Mouse (Mus musculus): ENCODE data around the gene Cacng3. TPM values are rescaled to one million over a fixed set of nuclear protein-coding genes. Genes with fewer than 3 reads are reported as not detected.

The Cacng3 gene
- polyA plus RNA-seq, 1 experiment from 2014 or later = 0.10 TPM

DNA sequence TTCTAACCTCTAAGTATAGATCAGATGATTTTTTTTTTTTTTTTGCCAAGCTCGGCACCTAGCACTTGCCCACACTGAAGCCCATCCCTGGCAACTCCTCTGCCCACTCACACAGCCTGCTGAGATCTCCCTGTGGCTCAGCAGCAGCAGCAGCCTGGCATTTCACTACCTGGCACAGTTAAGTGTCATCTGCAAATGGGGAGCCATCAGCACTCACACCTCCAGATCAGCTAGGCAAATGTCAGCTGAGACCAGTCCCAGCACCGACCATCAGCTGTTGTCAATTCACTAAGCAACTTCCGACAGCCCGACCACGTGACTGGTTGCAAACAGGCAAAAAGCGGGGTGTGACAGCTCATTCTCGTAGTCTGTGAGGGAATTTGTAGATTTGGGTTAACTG is 109.3 kb downstream of the Cacng3 start:
- 62% methylated on average over 7 of the region's 7 CpGs for WGBS
- Histone ChIP-seq H3K36me3 (no peaks in the 10 kb centered on the region), H3K9ac (no peak overlapping the region), H3K9me3 (replicated peaks) (no peaks in the 10 kb centered on the region; the same call in 1 of the 2 replicates), H3K4me1 (replicated peaks) (no peaks in the 10 kb centered on the region), H3K4me2 (no peak overlapping the region), H3K27me3 (no peaks in the 10 kb centered on the region), H3K27ac (no peak overlapping the region), H3K4me3 (no peak overlapping the region)
- no peak for ATAC-seq (replicated peaks; ENCODE audit: insufficient number of reproducible peaks, insufficient read depth, low FRiP score, low read depth)

GRCm38 (mm10) chr7:122789929-122790328 is 119.6 kb downstream of the Cacng3 start:
- H3K9me3 ChIP-seq (replicated peaks) = no peaks in the 10 kb centered on the region

DNA sequence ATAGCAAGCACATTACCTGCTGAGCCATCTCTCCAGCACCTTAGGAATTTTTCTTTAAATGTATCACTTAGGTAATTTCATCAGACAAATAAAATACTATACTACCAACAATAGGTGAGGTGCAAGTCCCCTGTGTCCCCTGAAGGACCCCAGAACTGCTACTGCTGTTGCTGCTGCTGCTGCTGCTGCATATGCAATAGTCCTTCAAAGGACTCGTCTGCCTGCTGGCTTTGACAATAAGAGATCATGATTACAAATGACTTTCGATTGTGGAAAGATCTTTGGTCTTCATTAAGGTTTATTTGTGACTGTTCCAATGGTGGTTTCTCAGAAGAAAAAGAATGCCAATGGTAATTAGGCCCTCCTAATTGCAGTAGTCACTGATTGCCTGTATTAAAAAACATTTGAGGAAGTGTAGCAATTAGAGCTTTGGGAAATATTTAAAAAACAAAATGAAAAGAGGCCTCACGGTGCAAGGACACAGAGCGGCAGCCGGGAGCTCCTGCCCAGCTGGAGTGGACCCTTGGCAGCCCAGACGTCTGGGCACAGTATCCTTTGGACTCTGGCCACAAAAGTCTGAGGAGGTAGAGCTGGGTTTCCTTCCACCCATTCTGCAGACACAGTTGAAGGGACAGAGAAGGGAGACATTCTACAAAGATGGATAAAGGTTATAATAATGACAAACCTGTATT is 123.5 kb downstream of the Cacng3 start:
- Histone ChIP-seq H3K4me3 (no peak overlapping the region), H3K36me3 (no peaks in the 10 kb centered on the region), H3K27me3 (no peaks in the 10 kb centered on the region), H3K27ac (no peak overlapping the region), H3K4me1 (replicated peaks) (no peaks in the 10 kb centered on the region), H3K4me2 (no peak overlapping the region), H3K9ac (no peak overlapping the region), H3K9me3 (replicated peaks) (no peaks in the 10 kb centered on the region)
- no peak for ATAC-seq (replicated peaks; ENCODE audit: insufficient number of reproducible peaks, insufficient read depth, low FRiP score, low read depth)
- WGBS = 55% methylated on average over 6 of the region's 6 CpGs

More at GRCm38 (mm10) chr7:122789929-122790328, 119.6 kb downstream of the Cacng3 start:
- Histone ChIP-seq H3K4me2 (no peak overlapping the region), H3K4me3 (no peak overlapping the region), H3K36me3 (no peaks in the 10 kb centered on the region), H3K27me3 (no peaks in the 10 kb centered on the region), H3K4me1 (replicated peaks) (no peaks in the 10 kb centered on the region), H3K27ac (no peak overlapping the region), H3K9ac (no peak overlapping the region)
- no peak for ATAC-seq (replicated peaks; ENCODE audit: insufficient number of reproducible peaks, insufficient read depth, low FRiP score, low read depth)
- 85% methylated on average over 7 of the region's 7 CpGs for WGBS

DNA sequence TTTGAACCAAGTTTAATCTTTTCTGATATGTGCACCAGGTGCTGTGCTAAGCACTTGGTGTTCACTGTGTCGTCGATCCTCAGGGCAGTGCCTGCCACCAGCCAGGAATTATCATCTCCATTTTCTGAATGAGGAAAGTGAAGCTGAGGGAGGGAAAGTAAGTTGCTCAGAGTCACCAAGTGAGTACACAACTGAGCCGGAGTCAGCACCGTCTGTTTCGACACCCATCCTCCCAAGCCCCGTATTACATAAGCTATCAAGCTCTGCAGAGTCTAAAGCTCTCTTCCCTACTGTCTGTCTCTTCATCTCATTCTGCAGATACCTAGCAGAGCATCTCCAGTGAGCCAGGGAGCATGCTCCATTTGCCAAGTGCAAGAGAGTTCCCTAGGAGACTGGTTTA is 124.8 kb downstream of the Cacng3 start:
- Histone ChIP-seq H3K9me3 (replicated peaks) (no peaks in the 10 kb centered on the region), H3K4me2 (no peak overlapping the region), H3K9ac (no peak overlapping the region), H3K4me3 (no peak overlapping the region), H3K4me1 (replicated peaks) (no peaks in the 10 kb centered on the region), H3K36me3 (no peaks in the 10 kb centered on the region), H3K27ac (no peak overlapping the region), H3K27me3 (no peaks in the 10 kb centered on the region)
- ATAC-seq (replicated peaks; ENCODE audit: insufficient number of reproducible peaks, insufficient read depth, low FRiP score, low read depth) = no peak
- WGBS = 74% methylated on average over 6 of the region's 6 CpGs

DNA sequence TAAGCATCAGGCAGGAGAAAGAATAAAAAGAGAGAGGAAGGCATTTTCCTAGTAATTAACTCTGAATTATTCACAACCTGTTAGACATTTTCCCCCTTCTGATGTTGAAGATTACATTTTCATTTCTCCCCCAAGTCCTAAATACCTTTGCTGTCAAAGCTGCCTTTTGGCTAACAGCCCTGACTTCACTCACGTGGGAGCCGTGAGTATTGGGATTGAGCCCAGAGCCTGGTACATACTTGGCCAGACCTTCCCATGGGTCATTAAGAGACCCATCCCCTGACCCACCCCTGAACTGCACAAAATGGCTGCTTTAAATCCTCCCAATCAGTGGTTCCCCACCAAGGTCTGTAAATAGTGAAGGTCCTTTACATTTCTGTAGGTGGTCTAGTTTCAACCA is 130.5 kb downstream of the Cacng3 start:
- no peaks in the 10 kb centered on the region for H3K36me3 ChIP-seq
- H3K4me2 ChIP-seq = no peak overlapping the region
- no peaks in the 10 kb centered on the region; the same call in 1 of the 2 replicates for H3K27me3 ChIP-seq
- H3K9me3 ChIP-seq (replicated peaks) = no peaks in the 10 kb centered on the region
- no peak overlapping the region for H3K4me3 ChIP-seq
- WGBS = 42% methylated on average over 2 of the region's 2 CpGs
- no peak overlapping the region for H3K27ac ChIP-seq
- ATAC-seq (replicated peaks; ENCODE audit: insufficient number of reproducible peaks, insufficient read depth, low FRiP score, low read depth) = no peak
- no peak overlapping the region for H3K9ac ChIP-seq
- peaks cover 10% of the 10 kb centered on the region for H3K4me1 ChIP-seq (replicated peaks)

DNA sequence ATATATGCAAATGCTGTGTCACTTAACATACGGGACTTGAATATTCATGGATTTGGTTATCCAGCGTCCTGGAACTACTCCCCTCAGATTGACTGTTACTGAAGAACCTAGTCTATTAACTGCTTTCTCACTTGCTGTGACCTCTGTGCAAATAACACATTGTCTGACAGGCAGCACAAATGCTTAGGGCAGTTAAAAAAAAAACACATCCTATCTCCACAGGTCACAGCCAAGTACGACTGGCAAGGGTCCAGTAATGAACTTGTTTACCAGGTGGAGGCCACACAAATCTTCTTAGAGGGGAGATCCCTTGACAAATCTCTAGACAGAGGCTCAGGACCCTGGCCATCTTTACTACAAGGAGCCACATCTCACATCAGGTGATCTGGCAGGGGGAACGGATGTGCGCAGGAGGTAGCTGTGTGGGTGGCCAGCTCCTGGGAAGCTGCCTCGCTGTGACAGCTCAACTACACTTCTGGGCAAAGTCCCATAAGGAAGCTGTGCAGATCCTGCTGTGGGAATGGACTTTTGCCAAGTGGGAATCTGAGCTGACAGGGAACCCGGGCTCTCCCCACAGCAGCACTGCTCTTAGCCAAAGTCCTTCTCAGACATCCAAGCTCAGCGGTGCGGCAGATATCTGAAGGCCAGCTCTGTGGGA is 133.7 kb downstream of the Cacng3 start:
- Histone ChIP-seq H3K27ac (peak overlapping the region; percentile 31), H3K4me1 (replicated peaks) (peaks cover 10% of the 10 kb centered on the region), H3K36me3 (no peaks in the 10 kb centered on the region), H3K9ac (no peak overlapping the region), H3K9me3 (replicated peaks) (no peaks in the 10 kb centered on the region), H3K27me3 (no peaks in the 10 kb centered on the region; the same call in 1 of the 2 replicates), H3K4me3 (no peak overlapping the region), H3K4me2 (peak overlapping the region; percentile 21; the same call in 1 of the 2 replicates)
- ATAC-seq (replicated peaks; ENCODE audit: insufficient number of reproducible peaks, insufficient read depth, low FRiP score, low read depth) = peak; percentile 76
- 38% methylated on average over 9 of the region's 9 CpGs for WGBS

DNA sequence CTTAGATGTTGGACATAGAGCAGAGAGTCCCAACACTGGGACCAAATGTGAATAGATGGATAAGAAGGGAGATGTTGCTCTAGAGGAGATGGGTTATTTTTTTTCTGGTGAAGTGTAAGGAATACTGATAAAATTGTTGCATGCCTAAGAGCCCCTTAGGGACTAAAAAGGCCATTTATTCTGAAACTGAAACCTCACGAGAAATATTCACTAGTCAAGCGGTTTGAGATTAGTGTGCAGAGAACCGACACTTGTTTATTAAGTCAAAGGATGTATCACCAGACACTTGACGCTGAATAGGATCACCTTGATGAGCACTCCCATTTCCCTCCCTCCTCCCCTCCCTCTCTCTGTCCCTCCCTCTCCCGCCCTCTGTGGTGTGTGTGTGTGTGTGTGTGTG is 136.2 kb downstream of the Cacng3 start:
- no peak overlapping the region for H3K27ac ChIP-seq

DNA sequence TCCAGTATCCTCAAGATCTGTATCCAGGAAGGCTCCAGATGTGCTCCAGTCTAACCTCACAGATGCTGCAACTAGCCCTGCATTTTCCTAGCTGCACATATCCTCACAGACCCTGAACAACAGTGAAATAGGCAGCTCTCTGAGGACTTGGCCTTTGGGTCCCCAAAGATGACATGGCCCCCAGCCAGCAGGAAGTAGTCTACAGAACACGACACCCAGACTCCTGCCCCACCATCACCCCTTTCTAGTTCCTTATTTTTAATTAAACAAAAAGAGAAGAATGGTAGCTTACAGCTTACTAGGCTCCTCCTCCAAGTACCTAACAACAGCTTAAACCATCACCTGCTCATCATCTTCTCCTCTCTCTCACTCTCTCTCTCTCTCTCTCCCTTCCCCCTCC is 143.4 kb downstream of the Cacng3 start:
- Histone ChIP-seq H3K27me3 (no peaks in the 10 kb centered on the region), H3K9me3 (replicated peaks) (no peaks in the 10 kb centered on the region), H3K4me3 (no peak overlapping the region), H3K4me1 (replicated peaks) (no peaks in the 10 kb centered on the region), H3K4me2 (no peak overlapping the region), H3K27ac (no peak overlapping the region), H3K9ac (no peak overlapping the region), H3K36me3 (no peaks in the 10 kb centered on the region)
- no peak for ATAC-seq (replicated peaks; ENCODE audit: insufficient number of reproducible peaks, insufficient read depth, low FRiP score, low read depth)
- 57% methylated on average over 1 of the region's 1 CpGs for WGBS

More for the DNA sequence above, 136.2 kb downstream of the Cacng3 start:
- Histone ChIP-seq H3K4me1 (replicated peaks) (peaks cover 10% of the 10 kb centered on the region), H3K9me3 (replicated peaks) (no peaks in the 10 kb centered on the region), H3K4me3 (no peak overlapping the region), H3K27me3 (no peaks in the 10 kb centered on the region; the same call in 1 of the 2 replicates), H3K9ac (no peak overlapping the region), H3K36me3 (no peaks in the 10 kb centered on the region), H3K4me2 (no peak overlapping the region)
- ATAC-seq (replicated peaks; ENCODE audit: insufficient number of reproducible peaks, insufficient read depth, low FRiP score, low read depth) = no peak
- WGBS = 69% methylated on average over 5 of the region's 5 CpGs

DNA sequence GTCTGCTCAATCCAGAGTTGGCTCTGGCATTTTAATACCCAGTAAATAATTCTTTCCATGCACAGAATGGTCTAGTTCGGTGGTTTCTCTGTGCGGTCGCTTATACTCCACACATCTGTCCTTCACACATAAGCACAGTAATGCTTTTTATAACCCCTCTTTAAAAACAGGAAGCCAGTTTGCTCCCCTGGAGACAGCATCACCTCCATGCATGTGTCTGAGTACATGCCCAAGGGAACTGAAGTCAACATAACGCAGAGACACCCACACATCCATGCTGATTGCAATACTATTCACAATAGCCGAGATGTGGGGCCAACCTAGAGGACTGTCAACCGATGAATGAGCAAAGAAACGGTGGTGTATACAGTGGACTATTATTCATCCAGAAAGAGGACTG is 147.3 kb downstream of the Cacng3 start:
- 76% methylated on average over 7 of the region's 7 CpGs for WGBS
- Histone ChIP-seq H3K4me1 (replicated peaks) (no peaks in the 10 kb centered on the region), H3K4me2 (no peak overlapping the region), H3K9me3 (replicated peaks) (no peaks in the 10 kb centered on the region), H3K4me3 (no peak overlapping the region), H3K9ac (no peak overlapping the region), H3K27ac (no peak overlapping the region), H3K27me3 (no peaks in the 10 kb centered on the region), H3K36me3 (no peaks in the 10 kb centered on the region)
- no peak for ATAC-seq (replicated peaks; ENCODE audit: insufficient number of reproducible peaks, insufficient read depth, low FRiP score, low read depth)

Measured in heart, embryonic 15.5 days (tissue).